In the genomic region with DNA sequence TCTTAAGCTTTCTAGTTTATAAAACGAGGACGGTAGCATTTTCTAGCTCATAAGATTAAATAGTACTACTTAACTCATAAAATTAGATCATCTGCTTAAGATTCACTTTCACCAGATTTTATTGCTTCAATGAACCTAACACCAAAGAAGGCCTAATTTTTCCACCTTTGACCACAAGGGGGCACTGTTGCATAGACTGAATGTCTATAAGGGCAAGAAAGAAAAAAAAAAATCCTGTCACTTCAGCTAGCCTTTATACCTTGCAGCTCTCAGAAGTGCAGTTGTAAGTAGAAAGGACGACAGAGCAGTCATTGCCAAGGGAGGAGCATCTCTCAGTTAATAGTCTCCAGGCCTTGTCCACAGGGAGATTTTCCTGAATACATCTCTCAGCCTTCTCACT, we compare ENCODE assay signal across 8 mouse cellular contexts.
DNase-seq lines count a peak whose midpoint lies in the region; ATAC-seq and TF ChIP-seq lines count a peak whose summit lies in the region.

No protein-coding gene starts in this region.

- WGBS in forebrain, embryonic 10.5 days: 8% methylated on average over 3 of the region's 3 CpGs
- WGBS in forebrain, embryonic 16.5 days: 7% methylated on average over 3 of the region's 3 CpGs
- 9% methylated on average over 3 of the region's 3 CpGs for WGBS in midbrain, embryonic 12.5 days
- WGBS in stomach, postnatal 0 days: 7% methylated on average over 3 of the region's 3 CpGs

- H3K27me3 ChIP-seq in forebrain, embryonic 10.5 days (ENCODE audit: poor library complexity, severe bottlenecking): no peaks in the 10 kb centered on the region; the same call in 1 of the 2 replicates
- H3K27me3 ChIP-seq in forebrain, embryonic 16.5 days (replicated peaks; ENCODE audit: control insufficient read depth, insufficient read depth, low read length): no peaks in the 10 kb centered on the region
- H3K27me3 ChIP-seq in MEL (ENCODE audit: control insufficient read depth in 1 of 2, insufficient read depth in 2 of 2, low read length in 2 of 2): no peaks in the 10 kb centered on the region
- H3K27me3 ChIP-seq in midbrain, embryonic 12.5 days: peaks cover 2% of the 10 kb centered on the region; the same call in 1 of the 2 replicates
- no peaks in the 10 kb centered on the region for H3K27me3 ChIP-seq in stomach, postnatal 0 days (ENCODE audit: control insufficient read depth, insufficient read depth, low read length)

- H3K4me2 ChIP-seq in forebrain, embryonic 16.5 days (ENCODE audit: low read length): no peak overlapping the region
- H3K4me2 ChIP-seq in midbrain, embryonic 12.5 days (replicated peaks): no peak overlapping the region
- no peak overlapping the region for H3K4me2 ChIP-seq in stomach, postnatal 0 days (replicated peaks; ENCODE audit: low read depth)

- H3K9ac ChIP-seq in forebrain, embryonic 16.5 days (replicated peaks; ENCODE audit: low read depth, low read length): no peak overlapping the region
- H3K9ac ChIP-seq in MEL (ENCODE audit: control insufficient read depth, low read depth, low read length, poor library complexity, severe bottlenecking): no peak overlapping the region
- no peak overlapping the region for H3K9ac ChIP-seq in midbrain, embryonic 12.5 days (replicated peaks)
- H3K9ac ChIP-seq in stomach, postnatal 0 days (ENCODE audit: low read length): no peak overlapping the region

- no peaks in the 10 kb centered on the region for H3K9me3 ChIP-seq in forebrain, embryonic 10.5 days
- no peaks in the 10 kb centered on the region for H3K9me3 ChIP-seq in forebrain, embryonic 16.5 days (ENCODE audit: control insufficient read depth, low read length)
- H3K9me3 ChIP-seq in MEL (replicated peaks; ENCODE audit: insufficient read depth, low read length): no peaks in the 10 kb centered on the region
- no peaks in the 10 kb centered on the region for H3K9me3 ChIP-seq in midbrain, embryonic 12.5 days
- H3K9me3 ChIP-seq in stomach, postnatal 0 days (ENCODE audit: control insufficient read depth, low read length): no peaks in the 10 kb centered on the region

- H3K4me1 ChIP-seq in forebrain, embryonic 10.5 days: no peaks in the 10 kb centered on the region
- no peaks in the 10 kb centered on the region for H3K4me1 ChIP-seq in forebrain, embryonic 16.5 days (replicated peaks; ENCODE audit: control insufficient read depth, insufficient read depth, low read length)
- H3K4me1 ChIP-seq in MEL (ENCODE audit: control insufficient read depth in 1 of 2, insufficient read depth in 2 of 2, low read length in 2 of 2): peaks cover 0 to 15% of the 10 kb centered on the region in 2 experiments; a peak in 3 of 4 replicates
- H3K4me1 ChIP-seq in midbrain, embryonic 12.5 days: no peaks in the 10 kb centered on the region
- H3K4me1 ChIP-seq in stomach, postnatal 0 days (replicated peaks; ENCODE audit: control insufficient read depth, insufficient read depth): no peaks in the 10 kb centered on the region

- H3K36me3 ChIP-seq in forebrain, embryonic 10.5 days (replicated peaks): no peaks in the 10 kb centered on the region
- no peaks in the 10 kb centered on the region for H3K36me3 ChIP-seq in forebrain, embryonic 16.5 days (ENCODE audit: control insufficient read depth, insufficient read depth)
- peaks cover 3 to 15% of the 10 kb centered on the region in 2 experiments; a peak in 2 of 4 replicates for H3K36me3 ChIP-seq in MEL (ENCODE audit: control insufficient read depth in 1 of 2, insufficient read depth in 2 of 2, low read length in 2 of 2)
- no peaks in the 10 kb centered on the region for H3K36me3 ChIP-seq in midbrain, embryonic 12.5 days
- H3K36me3 ChIP-seq in stomach, postnatal 0 days (ENCODE audit: control insufficient read depth, insufficient read depth, low read length): no peaks in the 10 kb centered on the region

- TF ChIP-seq POLR2A in MEL (IDR thresholded peaks at IDR 0.05; ENCODE audit: control insufficient read depth in 1 of 2, insufficient read depth in 1 of 2, low read depth in 1 of 2, low read length in 2 of 2, poor library complexity in 1 of 2): no peak

- TF ChIP-seq CTCF in MEL (IDR thresholded peaks at IDR 0.05 in 2 of 3, conservative IDR thresholded peaks at IDR 0.05 in 1 of 3; ENCODE audit: control insufficient read depth in 1 of 3, insufficient read depth in 1 of 3, low read depth in 2 of 3, low read length in 3 of 3, poor library complexity in 1 of 3, severe bottlenecking in 1 of 3): peak in 2 of 3 experiments; percentile 40 to 49; a peak in 4 of 6 replicates
- peak; percentile 81 for TF ChIP-seq CTCF in left cerebral cortex, adult 2 months (IDR thresholded peaks at IDR 0.05)
- peak; percentile 83 for TF ChIP-seq CTCF in stomach, postnatal 0 days (IDR thresholded peaks at IDR 0.05; ENCODE audit: low read depth)

- TF ChIP-seq EP300 in MEL (IDR thresholded peaks at IDR 0.05; ENCODE audit: low read depth in 1 of 2, low read length in 2 of 2): no peak
- TF ChIP-seq EP300 in stomach, postnatal 0 days (optimal IDR thresholded peaks at IDR 0.05): no peak

- intact Hi-C loops in left cerebral cortex, adult 2 months (cut with DNase I): no loop called here

- H3K4me3 ChIP-seq in forebrain, embryonic 10.5 days: no peak overlapping the region
- no peak overlapping the region for H3K4me3 ChIP-seq in forebrain, embryonic 16.5 days (replicated peaks; ENCODE audit: low read length)
- no peak overlapping the region for H3K4me3 ChIP-seq in MEL (ENCODE audit: control insufficient read depth in 1 of 2, insufficient read depth in 1 of 2, low read depth in 2 of 2, low read length in 2 of 2)
- H3K4me3 ChIP-seq in left cerebral cortex, adult 2 months: no peak overlapping the region
- no peak overlapping the region for H3K4me3 ChIP-seq in midbrain, embryonic 12.5 days
- H3K4me3 ChIP-seq in stomach, postnatal 0 days (ENCODE audit: low read depth, low read length): no peak overlapping the region

- peak; percentile 53 for DNase-seq in forebrain, embryonic 10.5 days (ENCODE audit: extremely low spot score, low spot score)
- DNase-seq in MEL (ENCODE audit: low read depth, low spot score): peak; percentile 69
- DNase-seq in cerebellum, adult 8-10 months: peak; percentile 31
- peak; percentile 70 for DNase-seq in gastrocnemius, postnatal 10 days
- DNase-seq in left cerebral cortex, adult 2 months (ENCODE audit: extremely low spot score in 1 of 2, low spot score in 2 of 2): peak; percentile 66 to 73
- peak; percentile 69 for DNase-seq in stomach, postnatal 0 days (ENCODE audit: low spot score)

- peaks cover 9% of the 10 kb centered on the region for H3K79me2 ChIP-seq in MEL (ENCODE audit: control insufficient read depth, insufficient read depth, low read length, poor library complexity)

- peak; percentile 44 for TF ChIP-seq RAD21 in MEL (IDR thresholded peaks at IDR 0.05; ENCODE audit: low read depth, low read length)

- no peak overlapping the region for H3K27ac ChIP-seq in forebrain, embryonic 10.5 days
- no peak overlapping the region for H3K27ac ChIP-seq in forebrain, embryonic 16.5 days (ENCODE audit: low read length)
- H3K27ac ChIP-seq in MEL (ENCODE audit: control insufficient read depth, low read depth, low read length): no peak overlapping the region
- no peak overlapping the region for H3K27ac ChIP-seq in left cerebral cortex, adult 2 months
- H3K27ac ChIP-seq in midbrain, embryonic 12.5 days (replicated peaks): no peak overlapping the region
- H3K27ac ChIP-seq in stomach, postnatal 0 days (replicated peaks): no peak overlapping the region

- ATAC-seq in forebrain, embryonic 16.5 days: no peak
- ATAC-seq in midbrain, embryonic 12.5 days (ENCODE audit: low FRiP score, low read depth): 0 out of 2 replicates have a peak, but pooled peaks have one; percentile 30
- ATAC-seq in stomach, postnatal 0 days (ENCODE audit: low FRiP score, low TSS enrichment): no peak

TF ChIP-seq in MEL, 35 proteins besides CTCF, POLR2A, EP300 and RAD21:
- TF ChIP-seq MAX (IDR thresholded peaks at IDR 0.05; ENCODE audit: low read length) (no peak), SMC3 (IDR thresholded peaks at IDR 0.05; ENCODE audit: low read depth, low read length) (peak; percentile 53), HCFC1 (IDR thresholded peaks at IDR 0.05; ENCODE audit: low read depth, low read length) (no peak), ZNF384 (IDR thresholded peaks at IDR 0.05; ENCODE audit: low read depth, low read length) (peak; percentile 92), TAL1 (IDR thresholded peaks at IDR 0.05; ENCODE audit: low read length) (no peak), MEF2A (IDR thresholded peaks at IDR 0.05; ENCODE audit: extremely low read depth, insufficient replicate concordance, low read depth, low read length, poor library complexity, severe bottlenecking) (no peak)
